Mouse (Mus musculus): ENCODE data around the gene Zfr. TPM values are rescaled to one million over a fixed set of nuclear protein-coding genes. Genes with fewer than 3 reads are reported as not detected.
A peak's percentile ranks its signal among the peaks of the same experiment; 100 is the strongest.

The Zfr gene
- 105 TPM for polyA plus RNA-seq (2021)

DNA sequence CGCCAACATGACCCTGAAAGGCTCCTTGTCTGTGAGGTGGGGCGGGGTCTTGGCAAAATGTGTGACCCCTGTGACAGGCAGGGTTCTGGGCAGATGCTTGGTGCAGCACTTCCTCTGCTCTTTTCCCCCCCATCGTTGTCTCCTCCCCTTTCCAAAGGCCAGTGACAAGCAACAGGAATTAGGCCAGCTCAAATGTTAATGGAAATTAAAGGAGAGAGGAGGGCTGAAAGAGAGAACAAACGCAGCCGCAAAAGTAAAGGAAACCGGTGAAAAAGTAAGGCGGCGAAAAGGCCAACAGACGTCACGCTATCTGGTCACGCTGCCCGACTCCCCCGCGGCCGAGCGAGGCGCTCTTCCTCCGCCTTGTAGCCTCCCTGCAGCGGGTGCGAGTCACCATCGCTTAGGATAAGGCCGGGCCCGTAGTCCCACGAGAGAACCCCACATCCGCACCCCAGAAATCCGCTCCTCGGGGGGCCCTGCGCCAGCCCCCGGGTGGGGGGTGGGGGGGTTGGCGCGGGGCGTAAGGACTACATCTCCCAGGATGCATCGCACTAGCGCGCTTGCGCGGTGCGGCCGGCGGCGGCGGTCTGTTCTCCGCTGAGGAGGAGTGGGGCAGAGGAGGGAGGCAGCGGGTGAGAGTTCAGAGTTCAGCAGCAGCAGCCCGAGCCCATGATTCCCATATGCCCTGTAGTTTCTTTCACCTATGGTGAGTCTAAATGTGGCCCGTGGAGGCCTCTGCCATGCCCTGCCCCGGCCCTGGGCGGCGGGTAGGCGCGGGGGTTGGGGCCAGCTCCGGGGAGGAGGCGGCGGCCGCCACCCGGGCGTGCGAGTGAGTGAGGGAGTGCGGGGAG, at the start of gene Zfr:
Zfr (plus strand) TSS at position 590 of the 851 bp plus-strand sequence.
- ATAC-seq (peak; percentile 86), DNase-seq (ENCODE audit: low read depth, low spot score) (no peak)
- no peaks in the 10 kb centered on the region for H3K27me3 ChIP-seq
- ChIA-PET POLR2A (no interaction called here), CTCF (no interaction called here)
- in situ Hi-C loops (cut with MboI; ENCODE audit: low pct_unique_long_range_greater_than_20kb) = no loop called here
- peak; percentile 64 for TF ChIP-seq CTCF (IDR thresholded peaks at IDR 0.05)

DNA sequence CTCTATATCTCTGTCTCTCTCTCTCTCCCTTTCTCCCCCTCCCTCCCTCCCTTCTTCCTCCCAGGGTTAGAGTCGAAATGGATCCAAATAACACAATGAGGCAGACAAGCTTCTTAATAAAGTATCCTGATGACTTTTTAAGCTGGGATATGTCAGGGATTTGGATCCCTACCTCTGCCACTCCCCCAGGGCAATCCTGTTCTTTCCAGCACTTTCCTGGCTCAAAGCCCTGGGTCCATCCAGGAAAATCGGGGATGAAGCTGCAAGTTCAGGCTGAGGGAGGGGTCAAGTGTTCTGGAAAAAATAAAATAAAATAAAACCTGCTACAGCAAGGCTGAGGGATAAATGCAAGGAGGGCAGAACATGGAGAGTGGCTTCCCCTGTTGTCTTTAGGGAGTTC, 49.7 kb upstream of the Zfr start:
- no peak for DNase-seq (ENCODE audit: low read depth, low spot score)
- ATAC-seq = no peak

DNA sequence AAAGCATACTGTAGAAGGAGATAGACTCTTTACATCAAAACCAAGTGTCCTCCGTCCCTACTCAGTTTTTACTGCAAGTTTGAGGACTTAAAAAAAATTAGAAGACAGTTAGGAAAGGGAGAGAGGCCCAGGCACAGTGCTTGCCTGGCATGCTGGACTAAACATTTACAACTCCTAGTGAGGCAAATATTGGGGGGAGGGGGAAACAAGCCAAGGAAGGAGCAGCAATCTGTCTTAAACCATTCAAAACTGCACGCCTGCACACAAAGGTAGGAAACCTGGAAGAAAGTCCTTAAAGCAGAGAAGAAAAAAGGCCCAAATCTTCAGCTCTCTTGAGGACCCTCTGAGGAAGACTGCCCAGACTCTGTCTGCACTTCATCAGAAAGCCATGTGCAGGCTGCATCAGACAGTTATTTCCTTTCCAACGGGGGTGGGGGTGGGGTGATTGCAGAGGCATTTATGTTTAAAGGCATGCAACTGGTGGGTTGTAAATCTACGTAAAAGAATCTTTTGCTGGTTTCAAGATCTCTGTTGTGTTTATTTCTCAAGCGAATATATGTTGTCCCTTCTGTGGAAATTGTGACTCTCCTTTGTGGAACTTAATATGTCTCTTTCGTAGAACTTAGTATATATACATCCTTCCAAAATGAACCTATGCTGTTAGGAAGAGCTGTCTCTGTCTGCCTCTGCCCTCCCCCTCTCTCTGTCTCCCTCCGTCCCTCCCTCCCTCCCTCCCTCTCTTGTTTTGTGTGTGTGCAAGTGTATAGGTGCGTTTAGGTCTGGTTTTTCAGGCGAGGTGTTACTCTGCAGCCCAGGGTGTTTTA, 49.0 kb upstream of the Zfr start:
- ATAC-seq (no peak), DNase-seq (ENCODE audit: low read depth, low spot score) (no peak)
- in situ Hi-C loops (cut with MboI; ENCODE audit: low pct_unique_long_range_greater_than_20kb) = loop anchor here (5.0 kb wide), 1 partner anchor 81 kb away; no protein-coding TSS in a partner anchor
- ChIA-PET CTCF (no interaction called here), POLR2A (no interaction called here)
- no peak for TF ChIP-seq CTCF (IDR thresholded peaks at IDR 0.05)
- H3K27me3 ChIP-seq = no peaks in the 10 kb centered on the region

More for the DNA sequence above, 49.7 kb upstream of the Zfr start:
- no peak for TF ChIP-seq CTCF (IDR thresholded peaks at IDR 0.05)
- CTCF ChIA-PET = no interaction called here
- no peaks in the 10 kb centered on the region for H3K27me3 ChIP-seq
- in situ Hi-C loops (cut with MboI; ENCODE audit: low pct_unique_long_range_greater_than_20kb) = loop anchor here (5.0 kb wide), 1 partner anchor 81 kb away; no protein-coding TSS in a partner anchor
- POLR2A ChIA-PET = no interaction called here

DNA sequence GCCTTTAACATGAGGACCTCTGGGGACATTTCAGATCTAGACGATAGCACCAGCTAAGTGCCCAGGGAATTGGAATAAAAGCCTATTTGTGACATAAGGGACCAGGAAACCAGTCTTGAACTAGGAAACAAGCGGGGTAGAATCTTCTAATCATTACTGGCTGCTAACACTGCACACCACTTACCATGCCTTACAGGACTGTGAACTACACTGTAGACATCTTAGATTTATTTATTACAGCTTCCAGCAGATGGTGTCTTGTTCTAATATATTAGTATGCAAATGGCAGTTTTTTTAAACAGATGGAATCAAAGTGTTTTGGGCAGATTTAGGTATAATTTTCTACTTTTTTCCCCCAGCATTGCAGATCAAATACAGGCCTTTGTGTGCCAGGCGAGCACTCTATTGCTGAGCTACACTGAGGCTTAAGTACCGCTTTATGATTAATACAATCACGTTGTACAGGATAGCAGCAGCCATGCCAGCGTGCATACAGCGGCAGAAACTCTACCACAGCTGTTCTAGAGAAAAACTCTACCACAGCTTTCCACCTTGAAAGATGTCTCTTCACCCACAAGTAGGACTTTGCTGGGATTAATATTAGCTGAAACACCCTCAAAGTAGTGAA, 44.8 kb upstream of the Zfr start:
- CTCF ChIA-PET = interaction anchor here (1.5 kb wide), 1 partner anchor 30 kb away, joined by 3 read pairs; no protein-coding TSS in a partner anchor
- POLR2A ChIA-PET = no interaction called here
- no peak for TF ChIP-seq CTCF (IDR thresholded peaks at IDR 0.05)
- DNase-seq (ENCODE audit: low read depth, low spot score) (no peak), ATAC-seq (no peak)
- no peaks in the 10 kb centered on the region for H3K27me3 ChIP-seq
- in situ Hi-C loops (cut with MboI; ENCODE audit: low pct_unique_long_range_greater_than_20kb) = no loop called here

DNA sequence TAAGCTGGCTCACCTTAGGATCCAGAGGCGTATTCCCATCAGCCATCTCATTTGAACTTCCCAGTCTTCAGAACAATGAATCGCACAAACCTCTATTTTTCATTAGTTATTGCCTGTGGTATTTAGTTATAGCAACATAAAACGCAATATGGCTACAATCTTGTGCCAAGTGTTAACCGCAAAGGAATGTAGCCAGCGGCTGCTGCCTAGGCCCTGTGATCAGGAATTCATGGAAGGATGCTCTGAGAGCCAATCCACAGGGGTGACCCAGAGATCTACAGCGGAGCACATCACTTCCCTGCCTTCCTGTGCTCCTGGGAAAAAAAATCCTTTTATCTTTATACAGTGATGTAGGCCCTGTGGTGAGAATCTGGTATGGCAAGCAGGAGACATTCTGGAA, 43.2 kb upstream of the Zfr start:
- ChIA-PET POLR2A (no interaction called here), CTCF (no interaction called here)
- no peaks in the 10 kb centered on the region for H3K27me3 ChIP-seq
- DNase-seq (ENCODE audit: low read depth, low spot score) (no peak), ATAC-seq (peak; percentile 31)
- in situ Hi-C loops (cut with MboI; ENCODE audit: low pct_unique_long_range_greater_than_20kb) = no loop called here
- TF ChIP-seq CTCF (IDR thresholded peaks at IDR 0.05) = no peak

DNA sequence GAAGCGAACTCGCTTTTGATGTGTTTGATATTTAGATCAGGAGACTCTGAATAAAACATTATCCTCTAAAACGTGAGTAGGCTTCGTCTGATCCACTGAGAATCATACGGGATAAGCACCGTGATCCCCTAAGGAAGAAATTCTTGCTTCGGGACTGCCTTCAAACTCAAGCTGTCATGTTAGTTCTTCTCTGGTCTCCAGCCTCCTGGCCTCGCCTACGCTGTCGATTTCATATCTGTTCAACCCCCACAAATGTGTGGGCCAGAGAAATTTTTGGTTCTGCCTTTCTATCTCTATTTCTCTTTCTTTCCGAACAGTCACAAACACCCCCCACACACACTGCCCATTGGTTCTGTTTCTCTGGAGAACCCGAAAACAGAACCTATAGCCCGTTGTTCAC, 35.3 kb upstream of the Zfr start:
- DNase-seq (ENCODE audit: low read depth, low spot score) (no peak), ATAC-seq (no peak)
- POLR2A ChIA-PET = no interaction called here
- TF ChIP-seq CTCF (IDR thresholded peaks at IDR 0.05) = no peak
- in situ Hi-C loops (cut with MboI; ENCODE audit: low pct_unique_long_range_greater_than_20kb) = loop anchor here (25.0 kb wide), 3 partner anchors 320 to 670 kb away; no protein-coding TSS in a partner anchor
- H3K27me3 ChIP-seq = peaks cover 3% of the 10 kb centered on the region
- CTCF ChIA-PET = interaction anchor here (1.6 kb wide), 1 partner anchor 111 kb away, joined by 6 read pairs; no protein-coding TSS in a partner anchor

DNA sequence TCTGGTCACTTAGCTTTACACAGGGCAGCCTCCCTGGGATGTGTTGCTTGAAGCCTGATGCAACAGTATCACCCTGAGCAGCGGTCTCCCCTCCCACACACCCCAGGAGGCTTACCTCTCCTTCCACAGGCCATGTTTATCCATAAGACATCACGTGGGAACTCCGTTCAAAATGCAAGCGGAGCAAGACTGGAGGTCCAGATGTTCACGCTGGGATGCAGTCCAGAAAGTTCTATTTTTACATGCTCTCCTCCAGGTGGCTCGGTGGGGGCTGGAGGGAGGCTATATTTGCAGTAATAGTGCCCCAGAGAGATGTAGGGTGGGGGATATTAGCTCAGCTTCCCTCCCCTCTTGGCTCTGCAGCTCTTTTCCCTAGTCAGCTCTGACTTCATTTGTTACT, 33.5 kb upstream of the Zfr start:
- no peak for DNase-seq (ENCODE audit: low read depth, low spot score)
- ATAC-seq = no peak
- ChIA-PET POLR2A (no interaction called here), CTCF (interaction anchor here (1.1 to 2.4 kb wide), 5 partner anchors 30 to 113 kb away, joined by 3 to 16 read pairs (median 3); no protein-coding TSS in a partner anchor)
- in situ Hi-C loops (cut with MboI; ENCODE audit: low pct_unique_long_range_greater_than_20kb) = loop anchor here (25.0 kb wide), 3 partner anchors 322 to 672 kb away; no protein-coding TSS in a partner anchor
- H3K27me3 ChIP-seq = peaks cover 3% of the 10 kb centered on the region
- no peak for TF ChIP-seq CTCF (IDR thresholded peaks at IDR 0.05)

DNA sequence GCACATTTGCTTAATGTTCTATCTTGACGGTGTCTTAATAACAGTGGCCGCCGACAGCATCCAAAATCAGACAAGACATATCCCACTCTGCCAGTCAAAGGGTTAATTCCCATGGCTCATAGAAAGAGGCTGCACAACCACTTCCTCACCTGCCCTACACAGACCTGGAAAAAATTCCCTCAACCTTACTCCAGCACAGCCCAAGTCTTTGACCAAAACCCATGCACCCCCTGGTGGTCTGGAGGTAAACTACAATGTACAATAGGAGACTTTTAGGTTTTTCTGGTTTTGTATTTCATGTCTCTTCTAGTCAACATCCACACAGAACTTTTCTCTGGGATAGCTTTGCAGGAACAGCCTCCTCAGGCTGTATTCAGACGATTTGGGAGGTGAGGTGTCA, 32.8 kb upstream of the Zfr start:
- peaks cover 3% of the 10 kb centered on the region for H3K27me3 ChIP-seq
- DNase-seq (ENCODE audit: low read depth, low spot score) = no peak
- POLR2A ChIA-PET = interaction anchor here (0.5 kb wide), 1 partner anchor 49 kb away, joined by 3 read pairs; no protein-coding TSS in a partner anchor
- CTCF ChIA-PET = interaction anchor here (0.6 to 2.4 kb wide), 6 partner anchors 21 to 115 kb away, joined by 3 to 16 read pairs (median 3); no protein-coding TSS in a partner anchor
- in situ Hi-C loops (cut with MboI; ENCODE audit: low pct_unique_long_range_greater_than_20kb) = loop anchor here (25.0 kb wide), 3 partner anchors 323 to 673 kb away; no protein-coding TSS in a partner anchor
- TF ChIP-seq CTCF (IDR thresholded peaks at IDR 0.05) = peak; percentile 83
- ATAC-seq = no peak

DNA sequence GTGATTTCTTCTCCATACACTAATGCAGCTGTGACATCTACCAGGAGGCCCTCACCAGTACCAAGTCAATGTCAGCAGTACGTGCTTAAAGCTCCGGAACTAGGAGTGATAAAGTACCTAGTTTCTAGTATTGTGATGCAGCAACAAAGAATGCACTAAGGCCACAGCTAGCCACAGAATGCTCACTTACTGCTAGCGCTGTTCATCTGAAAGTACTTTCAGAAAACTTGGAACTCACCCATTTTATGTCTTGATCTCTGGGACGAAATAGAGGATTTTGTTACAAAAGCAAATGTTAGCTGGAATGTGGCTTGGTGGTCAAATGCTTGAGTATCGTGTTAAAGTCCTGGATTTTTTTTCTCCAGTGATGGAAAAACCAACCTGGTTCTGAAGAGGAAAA, 30.0 kb upstream of the Zfr start:
- in situ Hi-C loops (cut with MboI; ENCODE audit: low pct_unique_long_range_greater_than_20kb) = loop anchor here (25.0 kb wide), 3 partner anchors 325 to 675 kb away; no protein-coding TSS in a partner anchor

DNA sequence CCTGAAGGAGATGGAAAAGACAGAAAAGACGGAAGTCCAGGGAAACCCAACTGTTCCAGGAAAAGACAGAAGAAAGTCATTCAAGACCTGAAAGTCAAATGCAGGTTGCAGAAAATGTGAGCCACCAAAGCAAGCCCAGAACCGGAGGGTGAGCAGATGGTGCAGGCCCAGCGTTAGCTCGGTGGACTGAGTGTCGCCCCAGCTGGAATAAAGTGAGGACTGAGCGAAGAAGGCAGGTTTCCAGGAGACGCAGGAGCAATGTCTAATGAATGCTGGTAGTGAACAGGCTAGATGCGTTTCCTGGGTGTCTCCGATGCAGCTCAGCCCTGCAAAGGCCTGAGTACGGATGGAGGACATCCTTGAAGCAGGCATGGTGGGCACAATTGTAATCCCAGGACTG, 29.5 kb upstream of the Zfr start:
- ChIA-PET POLR2A (no interaction called here), CTCF (interaction anchor here (1.3 kb wide), 3 partner anchors 9 to 116 kb away, joined by 3 to 8 read pairs (median 4); no protein-coding TSS in a partner anchor)
- ATAC-seq (no peak), DNase-seq (ENCODE audit: low read depth, low spot score) (no peak)
- H3K27me3 ChIP-seq = no peaks in the 10 kb centered on the region
- in situ Hi-C loops (cut with MboI; ENCODE audit: low pct_unique_long_range_greater_than_20kb) = loop anchor here (25.0 kb wide), 3 partner anchors 326 to 676 kb away; no protein-coding TSS in a partner anchor
- no peak for TF ChIP-seq CTCF (IDR thresholded peaks at IDR 0.05)

More for the DNA sequence above, 30.0 kb upstream of the Zfr start:
- H3K27me3 ChIP-seq = no peaks in the 10 kb centered on the region
- ChIA-PET POLR2A (no interaction called here), CTCF (interaction anchor here (0.7 to 1.3 kb wide), 4 partner anchors 9 to 118 kb away, joined by 3 to 8 read pairs (median 4); no protein-coding TSS in a partner anchor)
- DNase-seq (ENCODE audit: low read depth, low spot score) (peak; percentile 46), ATAC-seq (peak; percentile 98)
- TF ChIP-seq CTCF (IDR thresholded peaks at IDR 0.05) = no peak
